Mouse (Mus musculus): ENCODE data around the gene Ptprn.

Ptprn gene

DNA sequence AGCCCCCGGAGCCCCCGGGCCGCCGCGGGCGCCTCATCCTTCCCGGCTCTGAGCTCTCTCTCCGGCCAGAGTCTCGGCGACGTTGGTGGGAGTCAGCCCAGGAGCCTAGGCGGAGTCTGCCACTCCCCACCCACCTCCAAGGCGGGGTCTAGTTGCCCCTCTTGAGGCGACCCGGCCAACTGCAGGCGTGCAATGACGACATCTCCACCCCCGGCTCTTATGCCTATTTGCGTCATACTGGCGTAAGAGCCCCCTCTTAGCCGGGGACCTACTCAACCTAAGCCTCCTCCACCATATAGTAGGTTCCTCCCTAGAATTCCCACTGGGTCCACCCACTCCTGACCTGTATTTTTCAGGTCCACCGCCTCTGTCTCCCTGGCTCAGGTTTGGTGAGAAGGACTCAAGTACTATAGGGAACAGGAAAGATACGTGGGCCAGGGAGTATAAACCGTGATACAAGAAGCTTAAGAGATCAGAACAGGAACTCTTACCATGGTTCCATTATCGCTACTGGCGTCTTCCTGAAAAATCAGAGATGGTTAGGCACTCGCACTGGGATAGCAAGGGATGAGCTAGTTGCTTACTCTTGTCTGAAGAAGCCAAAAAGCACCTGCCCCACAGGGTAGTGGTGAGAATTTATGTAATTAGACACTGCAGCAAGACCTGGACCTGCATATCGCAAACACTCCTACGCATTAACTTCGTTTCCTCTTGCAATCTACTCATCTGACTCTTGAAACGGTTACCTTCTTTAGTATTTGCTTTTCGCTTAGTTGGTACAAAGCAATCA is at the start of gene Ptprn:
TSS of gene Ptprn (minus strand) at position 412 of the 790 bp plus-strand sequence.
- DNase-seq (ENCODE audit: low read depth, low spot score), result no peak

DNA sequence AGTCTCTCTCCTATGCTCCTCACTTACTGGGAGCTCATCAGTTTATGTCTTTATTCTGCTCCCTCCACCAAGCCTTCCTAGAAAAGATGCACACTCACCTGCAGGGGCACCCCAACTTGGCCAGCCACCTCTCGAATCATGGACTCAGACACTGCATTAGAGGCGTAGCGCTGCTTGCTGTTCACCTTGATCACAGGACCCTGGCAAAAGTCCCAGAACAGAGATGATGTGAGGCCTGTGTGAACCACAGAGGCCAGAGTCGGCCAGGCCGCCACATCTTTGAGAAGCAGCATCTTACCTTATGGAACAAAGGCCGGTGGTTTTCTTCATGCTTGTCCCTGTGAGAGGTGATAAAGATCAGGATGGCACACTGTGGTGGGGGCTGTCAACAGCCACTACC is 47.4 kb upstream of the Ptprn start:
- DNase-seq (ENCODE audit: low read depth, low spot score), result no peak

DNA sequence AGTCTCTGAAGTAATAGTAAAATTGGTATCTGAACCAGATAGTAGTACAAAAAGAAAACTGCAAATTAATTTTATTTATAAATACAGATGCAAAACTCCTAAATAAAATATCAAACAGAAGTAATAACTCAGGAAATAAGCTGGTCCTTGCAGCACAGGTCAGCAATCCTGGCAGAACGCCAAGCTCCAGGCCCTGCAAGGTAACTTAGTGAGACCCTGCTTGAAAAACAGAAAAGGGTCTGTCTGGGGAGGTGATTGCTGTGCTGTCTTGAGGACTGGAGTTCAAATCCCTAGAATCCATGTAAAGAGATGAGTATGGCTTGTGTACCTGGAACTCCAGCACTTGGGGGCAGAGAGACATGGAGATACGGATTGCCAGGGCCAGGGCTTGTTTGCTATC is 40.4 kb upstream of the Ptprn start:
- no peak for DNase-seq (ENCODE audit: low read depth, low spot score)

DNA sequence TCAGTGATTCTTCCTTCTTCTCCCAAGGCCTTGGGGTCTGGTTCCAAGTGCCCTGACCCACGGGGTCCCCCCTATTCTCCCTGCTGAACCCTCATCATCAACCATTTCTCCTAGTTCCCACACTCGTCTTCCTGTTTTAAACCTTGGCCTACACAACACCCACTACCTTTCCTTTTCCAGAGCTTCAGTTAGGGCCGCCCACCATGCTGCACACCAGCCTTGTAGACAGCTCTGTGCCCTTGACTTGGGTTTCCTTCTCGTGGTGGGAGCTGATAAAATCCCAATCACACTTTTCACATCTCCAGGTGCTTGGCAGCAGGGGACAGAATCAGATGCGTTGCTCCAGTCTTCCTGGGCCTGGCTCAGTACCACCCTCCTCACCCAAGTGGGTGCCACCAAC is 30.0 kb upstream of the Ptprn start:
- no peak for DNase-seq (ENCODE audit: low read depth, low spot score)

DNA sequence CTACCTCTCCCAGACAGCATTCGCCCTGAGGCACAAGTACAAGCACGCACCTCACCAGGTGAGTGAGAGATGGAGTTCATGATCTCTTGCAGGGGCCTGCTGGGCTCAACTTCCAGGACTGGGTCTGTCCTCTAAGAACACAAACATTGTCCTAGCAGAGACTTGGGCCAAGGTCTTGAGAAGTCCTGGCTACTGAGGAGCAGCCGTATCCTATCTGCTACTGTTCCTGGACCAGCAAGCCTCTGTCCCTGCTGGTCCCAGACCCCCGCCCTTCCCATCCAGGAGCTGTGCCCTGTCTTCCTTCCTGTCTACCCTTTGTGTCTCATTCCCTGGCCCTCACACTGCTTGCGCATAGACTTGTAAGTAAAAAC is 29.0 kb upstream of the Ptprn start:
- DNase-seq (ENCODE audit: low read depth, low spot score), result no peak

DNA sequence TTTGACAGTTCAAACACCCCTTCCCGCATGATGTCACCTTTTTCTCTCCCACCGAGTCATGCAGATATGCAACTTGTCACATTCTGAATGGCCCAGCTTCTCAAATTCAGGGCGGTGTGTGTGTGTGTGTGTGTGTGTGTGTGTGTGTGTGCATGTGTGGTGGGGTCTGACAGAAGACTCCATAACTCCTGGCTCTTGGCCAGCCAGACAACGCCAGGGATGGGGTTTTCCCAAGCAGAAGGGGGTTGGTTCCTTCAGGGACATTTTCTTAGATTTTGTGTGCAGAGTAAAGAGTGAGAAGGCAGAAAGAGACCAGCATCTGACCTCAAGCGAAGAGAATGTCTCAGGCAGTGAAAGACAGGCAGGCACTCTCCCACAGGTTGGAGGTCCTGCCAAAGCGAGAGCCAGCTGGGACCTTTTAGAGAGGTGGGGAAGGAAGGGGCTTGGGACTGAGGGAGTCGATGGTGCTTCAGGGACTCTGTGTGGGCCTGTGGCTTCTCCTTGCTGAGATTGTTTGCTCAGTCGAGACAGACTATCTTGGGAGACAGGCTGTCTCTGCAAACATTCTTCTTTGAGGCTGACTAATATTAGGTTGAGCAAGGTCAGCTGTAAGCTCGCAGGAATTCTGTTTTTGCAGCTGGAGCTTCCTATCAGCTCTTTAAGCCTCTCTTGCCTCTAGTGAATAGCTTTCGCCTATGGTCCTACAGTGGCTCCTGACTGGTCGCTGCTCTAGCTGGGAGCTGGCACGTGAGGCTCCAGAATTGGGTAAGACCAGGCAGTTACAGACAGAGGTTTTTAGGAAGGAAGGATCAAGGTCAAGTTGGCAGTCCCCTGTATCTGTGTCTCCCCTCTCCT is 28.4 kb upstream of the Ptprn start:
- no peak for DNase-seq (ENCODE audit: low read depth, low spot score)

DNA sequence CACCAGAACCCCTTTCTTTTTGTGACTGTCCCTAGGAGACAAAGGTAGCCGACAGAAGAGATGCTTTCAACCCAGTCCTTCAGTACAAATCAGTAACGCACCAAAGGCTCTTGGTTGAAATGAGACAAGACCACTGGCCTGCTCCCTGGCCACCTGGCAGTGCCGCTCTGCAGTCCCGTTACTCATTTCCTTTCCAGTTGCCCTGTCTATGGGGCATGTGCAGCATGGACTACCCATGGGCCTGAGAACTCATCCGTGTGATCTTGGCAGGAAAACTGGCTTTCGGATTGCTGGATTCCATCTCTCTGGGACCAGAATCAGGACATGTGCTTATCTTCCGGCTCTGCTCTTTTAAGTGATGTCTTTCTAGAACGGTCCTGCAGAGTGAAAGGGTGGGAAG is 27.0 kb upstream of the Ptprn start:
- no peak for DNase-seq (ENCODE audit: low read depth, low spot score)

DNA sequence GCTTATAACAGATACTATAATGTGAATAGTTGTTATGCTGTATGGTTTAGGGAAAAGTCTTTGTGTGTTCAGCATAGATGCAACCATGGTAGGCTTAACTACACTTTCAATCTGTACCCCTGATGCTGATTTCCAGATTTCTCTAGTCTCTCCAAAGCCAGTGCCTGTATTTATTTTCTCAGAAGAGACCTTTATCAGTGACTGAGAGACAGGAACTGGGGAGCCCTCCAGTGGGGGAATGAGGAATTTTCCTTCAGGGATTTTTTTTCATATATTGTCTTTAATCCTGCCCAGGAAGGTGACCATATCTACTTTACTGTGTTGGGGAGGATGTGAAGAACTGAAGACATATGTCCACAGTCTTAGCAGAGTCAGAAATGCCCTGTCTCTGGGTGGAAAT is 26.3 kb upstream of the Ptprn start:
- peak; percentile 39 for DNase-seq (ENCODE audit: low read depth, low spot score)

DNA sequence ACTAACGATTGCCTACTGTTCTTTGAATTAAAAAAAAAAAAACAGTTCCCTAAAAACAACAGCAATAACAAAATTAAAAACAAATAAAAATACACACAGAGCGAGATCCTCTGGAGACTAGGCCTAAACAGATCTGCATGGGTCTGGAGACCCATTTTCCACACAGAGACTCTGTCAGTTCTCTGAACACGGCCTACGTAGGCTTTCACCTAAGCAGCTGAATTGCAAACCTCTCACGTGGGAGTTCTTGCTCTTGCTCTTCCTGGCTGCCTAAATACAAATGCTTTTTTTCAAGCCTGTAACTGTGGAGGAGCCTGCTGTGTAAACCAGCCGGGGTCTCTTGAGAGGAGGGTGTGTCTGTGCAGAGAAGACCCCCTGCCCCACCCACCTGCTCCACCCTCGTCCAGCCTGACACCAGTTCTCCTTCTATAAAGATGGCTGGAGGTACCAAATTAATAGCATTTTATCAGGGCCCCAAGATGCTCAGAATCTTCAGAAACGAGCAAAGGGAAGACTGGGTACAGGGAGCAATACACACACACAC is 25.7 kb upstream of the Ptprn start:
- no peak for DNase-seq (ENCODE audit: low read depth, low spot score)

DNA sequence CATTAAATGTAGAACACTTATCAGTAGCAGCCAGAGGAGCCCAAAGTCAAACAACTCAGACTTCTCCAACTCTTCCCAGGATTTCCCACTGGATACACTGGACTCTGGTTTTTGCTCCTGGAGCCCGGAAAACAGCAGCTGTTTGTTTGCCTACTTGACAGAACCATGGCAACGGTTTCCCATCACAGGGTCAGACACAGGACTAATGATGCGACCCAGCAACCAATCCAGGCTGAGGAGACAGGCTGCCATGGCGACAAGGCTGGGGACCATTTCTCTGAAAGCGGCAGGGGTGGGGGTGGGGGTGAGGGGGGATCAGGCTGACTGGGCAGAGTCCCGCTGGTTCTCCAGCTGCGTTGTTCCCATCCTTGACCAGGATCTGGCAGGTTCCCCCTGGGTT is 25.1 kb upstream of the Ptprn start:
- peak; percentile 57 for DNase-seq (ENCODE audit: low read depth, low spot score)

DNA sequence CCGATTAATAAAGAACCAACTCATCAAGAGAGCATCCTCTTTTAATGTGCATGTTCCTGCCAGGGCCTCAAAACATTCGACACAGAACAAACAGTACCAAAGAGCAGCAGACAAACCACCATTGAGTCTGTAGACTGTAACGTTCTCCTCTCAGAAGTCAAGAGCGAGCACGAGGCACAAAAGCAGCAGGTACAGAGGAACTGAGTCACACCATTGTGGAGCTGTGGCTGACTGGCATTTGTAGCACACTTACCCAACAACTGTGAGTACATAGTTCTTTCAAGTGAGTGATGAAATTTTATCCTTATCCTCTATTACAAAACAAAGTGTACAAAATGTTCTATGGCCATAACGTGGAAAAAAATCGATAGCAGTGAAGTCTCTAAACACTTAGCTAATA is 20.6 kb upstream of the Ptprn start:
- no peak for DNase-seq (ENCODE audit: low read depth, low spot score)

DNA sequence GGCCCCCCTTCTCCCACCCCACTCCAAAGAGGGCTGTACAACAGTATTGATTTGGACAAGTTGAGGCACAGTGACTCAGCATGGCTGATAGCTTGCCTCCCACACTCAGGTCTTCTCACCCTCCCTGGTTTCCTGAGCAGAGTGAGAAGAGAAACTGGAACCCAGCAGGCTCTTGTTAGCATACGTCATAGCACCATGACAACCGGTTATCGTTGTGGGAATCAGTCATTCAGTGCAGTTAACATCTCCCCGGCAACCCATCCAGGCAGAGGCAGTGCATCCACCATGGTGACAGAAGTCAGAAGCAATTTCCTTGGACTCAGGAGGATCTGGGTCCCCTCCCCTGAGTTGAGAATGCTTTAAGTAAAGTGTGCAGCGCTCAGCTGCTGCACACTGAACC is 18.7 kb upstream of the Ptprn start:
- DNase-seq (ENCODE audit: low read depth, low spot score), result no peak

DNA sequence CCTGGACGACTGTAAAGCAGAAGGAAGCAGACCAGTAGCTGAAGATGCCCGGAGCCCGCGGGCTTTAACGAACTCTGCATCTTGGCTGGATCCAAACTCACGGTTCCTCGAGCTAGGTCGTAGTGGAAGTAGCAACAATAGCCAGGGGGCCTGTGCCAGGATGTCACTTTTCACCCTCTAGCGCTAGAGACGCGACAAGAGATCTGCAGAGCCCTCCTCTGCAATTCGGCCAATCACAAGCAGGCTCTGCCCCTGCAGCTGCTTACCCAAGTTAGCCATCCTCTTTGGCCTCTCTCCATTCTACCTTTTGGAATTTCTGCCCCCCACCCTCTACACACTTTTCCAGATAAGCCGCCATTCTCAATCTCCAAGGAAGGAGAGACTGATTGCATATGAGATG is 13.9 kb upstream of the Ptprn start, which contains the start of gene Resp18:
TSS of gene Resp18 (minus strand) at position 188 of the 400 bp plus-strand sequence.
- no peak for DNase-seq (ENCODE audit: low read depth, low spot score)

DNA sequence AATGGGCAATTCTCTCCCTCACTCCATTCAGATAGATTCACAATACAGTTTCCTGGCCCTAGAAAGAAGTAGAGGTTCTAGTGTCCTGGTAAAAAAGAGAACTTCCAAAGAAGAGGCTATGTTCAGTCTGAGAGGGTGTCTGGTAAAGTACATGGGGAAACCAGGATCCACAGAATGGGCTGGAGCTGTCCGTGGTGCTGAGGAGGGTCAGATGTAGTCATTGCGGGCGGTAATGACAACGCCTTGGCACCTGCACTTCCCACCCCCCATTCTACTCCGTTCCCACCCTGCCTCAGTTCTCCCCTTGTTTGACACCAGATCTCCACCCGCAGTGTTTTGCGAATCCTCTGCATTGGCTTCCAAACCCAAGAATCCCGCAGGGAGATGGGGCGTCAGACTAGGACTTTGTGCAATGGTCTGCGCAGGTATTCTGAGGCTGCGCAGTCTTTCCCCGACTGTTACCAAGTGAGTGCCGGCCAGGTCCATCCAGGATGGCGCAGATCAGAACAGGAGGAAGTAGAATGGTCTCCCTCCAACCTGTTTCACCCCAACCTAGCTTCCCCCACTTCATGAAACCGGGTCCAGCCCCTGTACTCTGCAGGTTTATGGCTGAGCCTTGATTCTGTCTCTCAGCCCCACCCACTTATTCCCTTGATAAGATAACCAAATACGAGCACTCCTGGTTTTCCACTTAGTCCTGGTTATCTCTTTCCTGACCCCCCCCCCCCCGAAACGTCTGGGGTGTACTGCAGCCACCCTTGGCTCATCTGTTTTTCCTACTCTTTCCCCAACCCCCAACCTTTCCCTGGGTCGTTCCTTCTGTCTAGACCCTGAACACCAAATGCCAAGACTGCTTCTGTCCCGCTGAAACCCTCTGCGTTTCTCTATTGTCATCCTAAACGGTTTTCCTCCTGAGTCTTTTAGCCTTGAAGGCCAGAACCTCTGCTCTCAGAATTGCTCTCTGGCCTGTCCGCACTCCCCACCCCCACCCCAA is 13.2 kb upstream of the Ptprn start:
- no peak for DNase-seq (ENCODE audit: low read depth, low spot score)

DNA sequence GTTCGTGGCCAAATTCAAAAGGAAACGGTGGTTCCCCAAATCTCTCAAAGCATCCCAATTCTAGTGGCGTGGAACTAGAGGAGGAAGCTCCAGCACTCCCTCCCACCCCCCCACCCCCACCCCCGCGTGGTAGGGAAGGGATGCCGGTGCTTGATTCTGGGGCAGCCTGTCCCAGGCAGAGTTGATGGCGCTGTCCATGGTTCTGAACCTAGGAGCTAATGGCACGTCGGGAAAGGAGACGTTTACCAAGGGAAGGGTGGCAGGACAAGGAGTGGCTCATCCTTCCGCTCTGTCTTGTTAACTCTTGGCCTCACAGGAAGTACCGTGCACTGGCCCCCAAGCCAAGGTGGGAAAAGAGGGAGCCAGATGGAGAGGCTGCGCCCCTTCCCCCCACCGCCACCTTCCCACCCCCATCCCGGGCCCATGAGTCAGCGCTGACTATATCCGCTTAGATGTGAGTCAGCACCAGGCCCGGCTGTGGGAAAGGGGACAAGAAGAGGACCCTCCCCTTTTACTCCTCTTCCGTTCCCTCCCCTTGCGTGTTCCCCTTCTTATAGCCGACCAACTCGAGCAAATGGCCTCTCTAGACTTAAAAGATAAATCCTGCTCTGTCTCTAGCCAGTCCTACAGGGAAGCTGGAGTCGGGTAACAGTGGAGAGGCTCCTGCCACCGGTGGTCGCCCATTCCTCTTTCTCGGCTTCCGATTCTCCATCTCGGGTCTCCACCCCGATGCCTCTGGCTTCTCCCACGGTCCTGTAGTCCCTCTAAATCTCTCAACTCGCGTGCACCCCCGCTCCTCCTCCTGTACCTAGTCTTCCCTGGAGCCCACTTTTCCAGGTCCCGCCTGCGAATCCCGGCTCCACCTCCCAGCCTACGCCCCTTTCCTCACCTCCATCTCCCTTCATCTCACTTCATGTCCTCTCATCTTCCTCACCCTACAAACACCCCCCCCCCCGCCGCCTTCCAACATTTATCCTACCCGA is 1.0 kb downstream of the Ptprn start:
- no peak for DNase-seq (ENCODE audit: low read depth, low spot score)

DNA sequence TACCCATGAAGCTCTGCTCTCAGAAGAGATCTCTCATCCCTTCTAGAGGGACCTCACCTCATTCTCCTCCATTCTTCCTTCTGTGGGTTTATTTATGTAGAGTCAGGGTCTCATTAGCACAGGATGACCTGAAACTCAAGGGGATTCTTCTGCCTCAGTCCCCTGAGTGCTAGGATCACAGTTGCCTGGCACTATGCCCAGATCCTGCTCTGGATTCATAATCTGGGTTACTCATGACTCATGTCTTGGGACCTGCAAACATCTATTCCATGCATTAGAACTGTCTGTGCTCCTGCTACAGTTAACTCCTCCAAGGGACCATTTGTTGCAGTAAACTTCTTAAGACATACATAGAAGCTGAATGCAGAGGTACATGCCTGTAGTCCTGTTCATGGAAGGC is 3.0 kb downstream of the Ptprn start:
- DNase-seq (ENCODE audit: low read depth, low spot score), result no peak

DNA sequence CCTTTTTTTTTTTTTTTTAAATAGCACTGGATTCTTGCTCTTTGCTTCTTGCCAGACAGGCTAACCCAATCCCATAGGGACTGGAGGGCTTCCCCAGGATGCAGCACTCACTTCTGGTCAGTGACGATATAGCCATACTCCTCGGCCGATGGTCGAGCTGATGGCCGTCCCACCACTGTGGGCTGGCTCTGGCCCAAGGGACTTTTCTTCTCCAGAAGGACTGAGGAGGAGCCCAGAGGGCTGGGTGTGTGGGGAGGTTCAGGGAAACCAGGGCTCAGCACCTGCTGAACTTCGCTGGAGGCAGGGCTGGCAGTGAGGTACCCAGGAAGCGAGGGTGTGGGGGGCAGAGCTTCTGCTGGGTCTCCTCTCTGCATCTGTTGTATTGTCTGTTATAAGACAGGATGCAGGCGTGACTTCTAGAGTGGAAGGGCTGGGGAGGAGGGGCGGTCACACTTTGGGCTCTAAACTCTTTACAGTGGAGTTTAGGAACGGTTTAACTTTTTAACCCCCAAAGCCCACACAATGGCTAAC is 8.7 kb downstream of the Ptprn start:
- no peak for DNase-seq (ENCODE audit: low read depth, low spot score)

DNA sequence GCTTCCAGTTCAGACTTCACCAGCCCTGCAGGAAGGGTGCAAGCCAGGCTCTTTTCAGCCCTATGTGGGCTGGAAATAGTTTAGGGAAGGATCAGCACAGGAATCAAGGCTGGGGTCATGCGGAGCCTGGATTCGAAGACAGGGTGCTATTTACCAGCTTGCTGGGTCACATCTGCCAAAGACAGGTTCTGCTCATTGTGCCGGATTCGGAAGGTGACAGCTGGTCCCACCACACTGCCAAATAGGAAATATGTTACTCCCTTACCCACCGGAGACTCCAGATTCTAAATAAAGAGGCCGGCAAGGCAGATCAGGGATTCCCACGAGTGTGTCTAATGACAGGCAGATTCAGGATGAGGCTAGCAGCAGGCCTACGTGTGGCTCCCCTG is 9.7 kb downstream of the Ptprn start:
- no peak for DNase-seq (ENCODE audit: low read depth, low spot score)

DNA sequence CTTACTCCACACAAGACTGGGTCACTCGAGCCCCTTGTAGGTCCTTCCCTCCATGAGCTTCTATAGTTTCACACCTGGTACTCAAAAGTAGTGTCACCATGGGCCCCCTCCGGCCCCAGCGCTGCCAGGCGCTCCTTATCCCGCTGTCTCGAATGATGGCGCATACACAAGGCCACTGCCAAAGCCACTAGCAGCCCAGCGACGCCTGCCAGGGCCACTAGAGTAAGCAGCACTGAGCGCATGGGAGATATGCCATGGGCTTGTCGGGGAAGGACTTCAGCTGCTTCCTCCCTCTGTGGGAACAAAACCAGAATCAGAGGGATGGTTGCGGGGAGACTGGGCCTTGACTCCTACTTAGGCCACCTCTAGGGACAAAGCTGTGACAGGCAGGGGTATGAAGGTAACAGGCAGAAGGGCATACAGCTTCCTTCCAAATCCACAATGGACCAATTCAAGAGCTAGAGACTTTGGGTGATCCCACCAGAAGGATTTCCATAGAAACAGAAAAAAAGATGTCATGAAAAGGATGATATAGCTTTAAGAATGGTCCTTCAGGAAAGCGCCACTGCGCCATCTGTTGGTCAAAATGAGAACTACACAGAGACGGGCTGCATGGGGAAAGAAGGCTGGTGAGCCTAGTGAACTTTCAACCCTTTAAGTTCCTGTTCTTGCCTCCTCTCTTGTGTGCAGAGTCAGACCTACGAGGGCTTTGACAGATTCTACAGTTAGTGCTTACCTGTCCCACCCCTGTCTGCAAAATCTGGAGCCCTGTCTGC is 10.3 kb downstream of the Ptprn start:
- DNase-seq (ENCODE audit: low read depth, low spot score), result no peak

Measured in brain, embryonic 18.5 days (tissue).